Mouse (Mus musculus) MEL (cell line): ENCODE results near the gene Fam122b. TPM values are rescaled to one million over a fixed set of nuclear protein-coding genes. Genes with fewer than 3 reads are reported as not detected.

Experiments
- DNase-seq: peaks from one replicate; pipeline ENCODE4 v3.0.0; 2011; ENCODE audit warnings: low read depth, low spot score
- H3K27ac ChIP-seq: 2 replicates; pipeline ENCODE4 v1.5.1; 2012; ENCODE audit warnings: low read depth, mild to moderate bottlenecking, control low read depth, low read length, moderate library complexity; ENCODE audit not compliant: control insufficient read depth
- H3K27me3 ChIP-seq, 2 experiments: fragments of 150-350 bp in 1 of 2; sonication (generic) in 1 of 2; 2 replicates each; pipeline ENCODE4 v1.6.1; 2012; ENCODE audit warnings: low read length in 2 of 2, mild to moderate bottlenecking in 2 of 2, improper control_type of control experiment in 1 of 2, moderate library complexity in 1 of 2; ENCODE audit not compliant: insufficient read depth in 2 of 2, control insufficient read depth in 1 of 2
- H3K36me3 ChIP-seq, 2 experiments: 2 replicates each; pipeline ENCODE4 v1.6.1; 2012 to 2014; ENCODE audit warnings: low read length in 2 of 2, improper control_type of control experiment in 1 of 2, inconsistent platforms in 1 of 2, mild to moderate bottlenecking in 1 of 2; ENCODE audit not compliant: insufficient read depth in 2 of 2, control insufficient read depth in 1 of 2
- H3K4me1 ChIP-seq, 2 experiments: fragments of 150-350 bp in 1 of 2; sonication (generic) in 1 of 2; 2 replicates each; pipeline ENCODE4 v1.6.1; 2012; ENCODE audit warnings: low read length in 2 of 2, improper control_type of control experiment in 1 of 2, mild to moderate bottlenecking in 1 of 2; ENCODE audit not compliant: insufficient read depth in 2 of 2, control insufficient read depth in 1 of 2
- H3K4me3 ChIP-seq, 2 experiments: fragments of 150-350 bp in 1 of 2; sonication (generic) in 1 of 2; 2 replicates each; pipeline ENCODE4 v1.5.1; 2012; ENCODE audit warnings: low read depth in 2 of 2, low read length in 2 of 2, mild to moderate bottlenecking in 2 of 2, moderate library complexity in 2 of 2, control low read depth in 1 of 2, improper control_type of control experiment in 1 of 2; ENCODE audit not compliant: control insufficient read depth in 1 of 2, insufficient read depth in 1 of 2
- H3K79me2 ChIP-seq: 2 replicates; pipeline ENCODE4 v1.6.1; 2012; ENCODE audit warnings: mild to moderate bottlenecking, low read length, moderate library complexity; ENCODE audit not compliant: control insufficient read depth, poor library complexity, insufficient read depth
- H3K9ac ChIP-seq: 2 replicates; pipeline ENCODE4 v1.6.1; 2012; ENCODE audit warnings: low read depth, mild to moderate bottlenecking, control low read depth, low read length, moderate library complexity; ENCODE audit not compliant: control insufficient read depth, poor library complexity, severe bottlenecking
- H3K9me3 ChIP-seq: fragments of 150-350 bp; sonication (generic); replicated peaks from 2 replicates; pipeline ENCODE4 v1.6.1; 2012; ENCODE audit warnings: mild to moderate bottlenecking, low read length, improper control_type of control experiment, moderate library complexity; ENCODE audit not compliant: insufficient read depth
- E2F4 ChIP-seq: IDR thresholded peaks from 2 replicates; pipeline ENCODE4 v1.6.1; 2011; ENCODE audit warnings: low read depth, low read length, improper control_type of control experiment, borderline replicate concordance
- EP300 ChIP-seq, 2 experiments: IDR thresholded peaks; 2 replicates each; pipeline ENCODE4 v1.6.1; 2011; ENCODE audit warnings: improper control_type of control experiment in 2 of 2, low read length in 2 of 2, low read depth in 1 of 2, mild to moderate bottlenecking in 1 of 2
- ETS1 ChIP-seq: IDR thresholded peaks from 2 replicates; pipeline ENCODE4 v1.6.1; 2012; ENCODE audit warnings: low read depth, mild to moderate bottlenecking, inconsistent platforms, low read length, improper control_type of control experiment, moderate library complexity
- MYC ChIP-seq: IDR thresholded peaks from 2 replicates; pipeline ENCODE4 v1.6.1; 2011; ENCODE audit warnings: low read depth, mild to moderate bottlenecking, low read length, improper control_type of control experiment, moderate library complexity
- NRF1 ChIP-seq: IDR thresholded peaks from 2 replicates; pipeline ENCODE4 v1.6.1; 2014; ENCODE audit warnings: low read depth, mild to moderate bottlenecking, inconsistent platforms, low read length, improper control_type of control experiment, moderate library complexity; ENCODE audit not compliant: poor library complexity, insufficient read depth, severe bottlenecking
- POLR2AphosphoS5 ChIP-seq: IDR thresholded peaks from 2 replicates; pipeline ENCODE4 v1.6.1; 2012; ENCODE audit warnings: low read depth, borderline replicate concordance, mild to moderate bottlenecking, inconsistent platforms, low read length, moderate library complexity, mixed read lengths
- SMC3 ChIP-seq: IDR thresholded peaks from 2 replicates; pipeline ENCODE4 v1.6.1; 2011; ENCODE audit warnings: low read depth, low read length, improper control_type of control experiment
- UBTF ChIP-seq: IDR thresholded peaks from 2 replicates; pipeline ENCODE4 v1.6.1; 2012; ENCODE audit warnings: low read depth, mild to moderate bottlenecking, inconsistent platforms, low read length, improper control_type of control experiment, moderate library complexity, borderline replicate concordance; ENCODE audit not compliant: insufficient read depth
- USF2 ChIP-seq, 2 experiments: IDR thresholded peaks; 2 replicates each; pipeline ENCODE4 v1.6.1; 2011 to 2012; ENCODE audit warnings: improper control_type of control experiment in 2 of 2, low read length in 2 of 2, borderline replicate concordance in 1 of 2, inconsistent platforms in 1 of 2, low read depth in 1 of 2, mild to moderate bottlenecking in 1 of 2; ENCODE audit not compliant: insufficient read depth in 1 of 2
- ZKSCAN1 ChIP-seq: IDR thresholded peaks from 2 replicates; pipeline ENCODE4 v1.6.1; 2012; ENCODE audit warnings: low read depth, mild to moderate bottlenecking, inconsistent platforms, low read length, improper control_type of control experiment, moderate library complexity
- polyA plus RNA-seq, 2 experiments: library from polyadenylated mRNA; stranded (reverse) in 1 of 2; unstranded in 1 of 2; fragments of >175 nt in 1 of 2; fragments of >200 nt in 1 of 2; gene quantifications; 2 replicates each; pipeline versions ENCODE4 v1.2.1 to v1.2.4; 2012; ENCODE audit warnings: low replicate concordance in 2 of 2, low read depth in 1 of 2; ENCODE audit not compliant: insufficient read length in 2 of 2, insufficient read depth in 1 of 2, missing spikeins in 1 of 2
- total RNA-seq: library from RNA; depleted of rRNA; stranded (reverse); fragments of 300-350 nt; gene quantifications from 2 replicates; pipeline ENCODE4 v1.2.3, GENCODE M21; 2012

Gene Fam122b
- total and polyA plus RNA-seq, 3 experiments: 2.2 to 9.9 TPM; not detected in 1

GRCm38 (mm10) chrX:53213838-53214237 lies 55.8 kb downstream of the Fam122b start:
- H3K9ac ChIP-seq: no peak overlapping the region
- H3K27ac ChIP-seq: no peak overlapping the region
- H3K4me3 ChIP-seq: no peak overlapping the region
- H3K4me1 ChIP-seq: no peaks in the 10 kb centered on the region
- no peaks in the 10 kb centered on the region for H3K9me3 ChIP-seq
- TF ChIP-seq POLR2AphosphoS5 (no peak), EP300 (IDR thresholded peaks at IDR 0.05; ENCODE audit: low read depth in 1 of 2, low read length in 2 of 2) (no peak), ZKSCAN1 (no peak)
- H3K79me2 ChIP-seq: no peaks in the 10 kb centered on the region
- H3K36me3 ChIP-seq: no peaks in the 10 kb centered on the region
- no peak for DNase-seq
- H3K27me3 ChIP-seq: peaks cover 0 to 1% of the 10 kb centered on the region in 2 experiments; a peak in 1 of 4 replicates

- Histone ChIP-seq H3K79me2 (no peaks in the 10 kb centered on the region), H3K9me3 (no peaks in the 10 kb centered on the region), H3K36me3 (no peaks in the 10 kb centered on the region), H3K9ac (no peak overlapping the region), H3K4me3 (no peak overlapping the region), H3K4me1 (no peaks in the 10 kb centered on the region), H3K27ac (no peak overlapping the region), H3K27me3 (peaks cover 0 to 1% of the 10 kb centered on the region in 2 experiments; a peak in 1 of 4 replicates)
- DNase-seq: no peak
- TF ChIP-seq SMC3: no peak
- no peak for TF ChIP-seq ETS1
Measured at GRCm38 (mm10) chrX:53212485-53212884, 57.1 kb downstream of the Fam122b start.

GRCm38 (mm10) chrX:53211756-53212483 lies 57.7 kb downstream of the Fam122b start:
- H3K27ac ChIP-seq: no peak overlapping the region
- no peaks in the 10 kb centered on the region for H3K36me3 ChIP-seq
- no peaks in the 10 kb centered on the region for H3K79me2 ChIP-seq
- DNase-seq: no peak
- no peak overlapping the region for H3K4me3 ChIP-seq
- no peak overlapping the region for H3K9ac ChIP-seq
- no peaks in the 10 kb centered on the region for H3K4me1 ChIP-seq
- TF ChIP-seq MYC: no peak
- H3K27me3 ChIP-seq: peaks cover 0 to 1% of the 10 kb centered on the region in 2 experiments; a peak in 2 of 4 replicates
- no peaks in the 10 kb centered on the region for H3K9me3 ChIP-seq

GRCm38 (mm10) chrX:53209431-53209830 lies 60.2 kb downstream of the Fam122b start:
- no peak overlapping the region for H3K9ac ChIP-seq
- TF ChIP-seq MYC (no peak), UBTF (no peak), USF2 (IDR thresholded peaks at IDR 0.05; ENCODE audit: borderline replicate concordance in 1 of 2, insufficient read depth in 1 of 2, low read depth in 1 of 2, low read length in 2 of 2) (no peak), E2F4 (no peak), NRF1 (no peak)
- no peaks in the 10 kb centered on the region for H3K4me1 ChIP-seq
- DNase-seq: no peak
- no peaks in the 10 kb centered on the region; a peak in 2 of 4 replicates for H3K27me3 ChIP-seq
- no peaks in the 10 kb centered on the region for H3K79me2 ChIP-seq
- H3K4me3 ChIP-seq: no peak overlapping the region
- no peaks in the 10 kb centered on the region for H3K9me3 ChIP-seq
- H3K27ac ChIP-seq: no peak overlapping the region
- H3K36me3 ChIP-seq: no peaks in the 10 kb centered on the region
